Mouse (Mus musculus) left cerebral cortex, adult 2 months (tissue): Measurements from ENCODE around the gene Tfap2e. TPM values are rescaled to one million over a fixed set of nuclear protein-coding genes. Genes with fewer than 3 reads are reported as not detected.
A peak's percentile ranks its signal among the peaks of the same experiment; 100 is the strongest.

ENCODE experiments used
- DNase-seq, 2 experiments: peaks; one replicate each; pipeline ENCODE4 v3.0.0; 2021 to 2022; ENCODE audit warnings: low spot score in 2 of 2, mixed read lengths in 1 of 2; ENCODE audit errors: extremely low spot score in 1 of 2
- H3K27ac ChIP-seq: fragments of 200-600 bp; 2 replicates; pipeline ENCODE4 v1.8.1; 2022
- H3K4me3 ChIP-seq: fragments of 200-600 bp; 2 replicates; pipeline ENCODE4 v1.8.1; 2022
- CTCF ChIP-seq: fragments of 200-600 bp; IDR thresholded peaks from 2 replicates; pipeline ENCODE4 v1.8.1; 2022; ENCODE audit warnings: antibody characterized with exemption, mild to moderate bottlenecking, moderate library complexity
- intact Hi-C: fragments of 180-260 bp; cut with DNase I; formaldehyde crosslinking; loops from one replicate; pipeline ENCODE4 v1.15.1; 2025
- total RNA-seq, 2 experiments: library from RNA; stranded (reverse); gene quantifications; 2 replicates each; pipeline ENCODE4 v1.2.3; 2021

Gene Tfap2e
- total RNA-seq, 2 experiments from 2014 or later = not detected

- no peak for TF ChIP-seq CTCF
- no peak overlapping the region for H3K27ac ChIP-seq
- peak in 1 of 2 experiments; percentile 9 for DNase-seq
- intact Hi-C loops = no loop called here
- H3K4me3 ChIP-seq = no peak overlapping the region
Measured at GRCm38 (mm10) chr4:126762586-126763359, 26.7 kb upstream of the Tfap2e start.

- TF ChIP-seq CTCF = no peak
- intact Hi-C loops = no loop called here
- Histone ChIP-seq H3K4me3 (no peak overlapping the region), H3K27ac (no peak overlapping the region)
- DNase-seq = no peak
Measured at GRCm38 (mm10) chr4:126759435-126759834, 23.4 kb upstream of the Tfap2e start.

GRCm38 (mm10) chr4:126758299-126758698 lies 22.3 kb upstream of the Tfap2e start:
- no peak overlapping the region for H3K4me3 ChIP-seq
- no peak overlapping the region for H3K27ac ChIP-seq
- no peak for TF ChIP-seq CTCF
- intact Hi-C loops = no loop called here
- no peak for DNase-seq

DNA sequence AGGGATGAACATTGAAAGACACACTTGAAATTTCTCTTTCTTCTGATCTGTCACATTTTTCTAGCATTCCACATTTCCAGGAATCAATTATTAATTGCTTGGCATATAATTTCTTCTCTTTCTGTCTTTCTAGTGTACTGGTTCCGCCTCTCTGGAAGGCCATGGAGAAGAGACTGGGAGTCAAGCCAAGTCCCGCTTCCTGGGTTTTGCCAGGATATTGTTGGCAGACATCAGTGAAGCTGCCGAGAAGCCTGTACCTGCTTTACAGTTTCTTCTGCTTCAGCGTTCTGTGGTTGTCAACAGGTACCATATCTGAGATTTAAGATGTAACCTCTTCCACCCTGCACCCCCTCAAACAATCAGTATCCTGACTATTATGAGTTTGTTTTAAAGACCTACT lies 20.7 kb upstream of the Tfap2e start:
- H3K27ac ChIP-seq = no peak overlapping the region
- no peak overlapping the region for H3K4me3 ChIP-seq
- TF ChIP-seq CTCF = no peak
- intact Hi-C loops = no loop called here
- DNase-seq = peak in 1 of 2 experiments; percentile 17

GRCm38 (mm10) chr4:126754736-126755374 lies 18.8 kb upstream of the Tfap2e start:
- Histone ChIP-seq H3K4me3 (peak overlapping the region; percentile 98; the same call in 1 of the 2 replicates), H3K27ac (no peak overlapping the region)
- DNase-seq = no peak
- no peak for TF ChIP-seq CTCF
- intact Hi-C loops = no loop called here

GRCm38 (mm10) chr4:126754231-126754611 lies 18.2 kb upstream of the Tfap2e start:
- no peak for DNase-seq
- peak overlapping the region; percentile 98 for H3K4me3 ChIP-seq
- no peak for TF ChIP-seq CTCF
- peak overlapping the region; percentile 98 for H3K27ac ChIP-seq
- intact Hi-C loops = no loop called here

GRCm38 (mm10) chr4:126753268-126754230 lies 17.5 kb upstream of the Tfap2e start, which contains the start of the genes Ncdn and AU040320:
TSS of gene Ncdn (minus strand) at chr4:126753438.
TSS of gene AU040320 (plus strand) at chr4:126753544.
- intact Hi-C loops = no loop called here
- no peak for TF ChIP-seq CTCF
- peak within 1 kb of the TSS; percentile 98 for H3K27ac ChIP-seq
- peak within 1 kb of the TSS; percentile 98 for H3K4me3 ChIP-seq
- peak; percentile 97 for DNase-seq

- Histone ChIP-seq H3K27ac (peak overlapping the region; percentile 98), H3K4me3 (peak overlapping the region; percentile 98)
- intact Hi-C loops = loop anchor here (1.0 kb wide), 1 partner anchor 27 kb away; no protein-coding TSS in a partner anchor
- TF ChIP-seq CTCF = no peak
- no peak for DNase-seq
Measured at GRCm38 (mm10) chr4:126752608-126753141, 16.6 kb upstream of the Tfap2e start.

- Histone ChIP-seq H3K27ac (peak overlapping the region; percentile 98), H3K4me3 (peak overlapping the region; percentile 98)
- intact Hi-C loops = loop anchor here (1.0 kb wide), 1 partner anchor 27 kb away; no protein-coding TSS in a partner anchor
- peak in 1 of 2 experiments; percentile 34 for DNase-seq
- peak; percentile 9 for TF ChIP-seq CTCF
Measured at GRCm38 (mm10) chr4:126752024-126752607, 16.1 kb upstream of the Tfap2e start.

DNA sequence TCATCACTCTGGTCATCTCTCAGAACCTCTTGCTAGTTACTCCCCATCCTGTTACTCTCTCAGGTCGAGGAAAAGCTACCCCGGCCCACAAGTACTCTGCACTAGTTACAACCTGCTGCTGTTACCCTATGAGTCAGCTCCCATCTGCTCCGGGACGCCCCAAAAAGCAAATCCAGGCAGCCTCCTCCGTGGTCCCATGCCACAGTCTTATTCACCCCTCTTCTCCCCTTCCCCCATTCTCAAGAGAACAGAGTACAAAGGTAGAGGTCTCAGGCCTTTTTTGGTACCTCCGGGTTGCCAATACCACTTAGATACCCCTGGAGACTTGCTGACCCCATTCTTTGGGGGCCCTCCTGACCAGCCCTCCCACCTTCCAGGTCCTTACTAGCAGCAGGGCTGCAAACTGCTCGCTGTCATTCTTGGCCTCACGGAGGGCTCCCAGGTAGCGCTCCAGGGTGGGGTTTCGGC lies 15.6 kb upstream of the Tfap2e start:
- Histone ChIP-seq H3K27ac (peak overlapping the region; percentile 98), H3K4me3 (peak overlapping the region; percentile 98)
- intact Hi-C loops = loop anchor here (1.0 kb wide), 1 partner anchor 28 kb away; no protein-coding TSS in a partner anchor
- DNase-seq = peak; percentile 48
- TF ChIP-seq CTCF = no peak
